Mouse (Mus musculus): Measurements from ENCODE around the gene Atp23. TPM values are rescaled to one million over a fixed set of nuclear protein-coding genes. Genes with fewer than 3 reads are reported as not detected.
A peak's percentile ranks its signal among the peaks of the same experiment; 100 is the strongest.

Atp23 gene
- polyA plus RNA-seq, 1 experiment from 2014 or later, result 5.5 TPM

DNA sequence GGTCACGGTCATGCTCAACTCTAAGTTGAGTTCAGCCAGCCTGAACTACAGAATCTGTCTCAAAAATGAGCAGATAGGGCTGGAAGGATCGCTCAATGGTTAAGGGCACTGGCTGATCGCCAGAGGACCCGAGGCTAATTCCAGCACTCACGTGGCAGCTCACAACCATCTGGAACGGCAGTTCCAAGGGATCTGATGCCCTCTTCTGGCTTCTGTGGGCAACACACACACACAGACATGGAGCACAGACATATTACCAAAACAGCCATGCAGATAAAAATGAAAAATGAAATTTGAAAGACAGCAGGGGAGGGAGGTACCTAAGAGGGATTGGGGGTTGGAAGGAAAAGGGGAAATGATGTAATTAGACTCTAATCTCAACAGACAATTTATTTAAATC is 5.3 kb downstream of the Atp23 start:
- Histone ChIP-seq H3K4me2 (ENCODE audit: low read depth, low read length) (no peak overlapping the region), H3K36me3 (ENCODE audit: control insufficient read depth, insufficient read depth) (peaks cover 4% of the 10 kb centered on the region; the same call in 1 of the 2 replicates), H3K27ac (ENCODE audit: low read length) (no peak overlapping the region), H3K4me1 (ENCODE audit: control insufficient read depth, low read depth, low read length) (peaks cover 8% of the 10 kb centered on the region), H3K9ac (ENCODE audit: low read depth, low read length) (no peak overlapping the region), H3K9me3 (replicated peaks; ENCODE audit: control insufficient read depth, low read length) (no peaks in the 10 kb centered on the region), H3K27me3 (ENCODE audit: control insufficient read depth, insufficient read depth, low read depth, low read length) (no peaks in the 10 kb centered on the region), H3K4me3 (ENCODE audit: low read depth, low read length) (no peak overlapping the region)
- 62% methylated on average over 6 of the region's 6 CpGs for WGBS (ENCODE audit: insufficient replicate concordance)
- no peak for ATAC-seq (ENCODE audit: low read depth)

DNA sequence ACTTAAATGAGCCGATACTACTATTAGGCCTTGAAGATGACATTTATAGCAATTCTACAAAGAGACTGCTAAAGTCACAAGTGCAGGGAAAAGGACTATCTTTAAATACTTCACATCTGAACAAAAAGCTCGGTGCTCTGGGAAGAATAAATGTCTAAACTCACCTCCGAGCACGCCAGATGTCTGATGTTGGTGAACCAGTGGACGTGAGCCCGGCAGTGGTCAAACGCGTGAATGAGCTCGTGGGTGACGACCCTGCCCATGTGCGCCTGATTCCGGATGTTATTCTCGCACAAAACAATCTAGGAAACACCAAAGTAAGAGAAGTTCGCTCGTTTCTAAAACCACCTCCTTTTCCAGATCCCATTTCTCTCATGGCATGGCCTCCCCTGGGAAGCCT is 7.1 kb downstream of the Atp23 start:
- peaks cover 3% of the 10 kb centered on the region for H3K4me1 ChIP-seq (ENCODE audit: control insufficient read depth, low read depth, low read length)
- H3K4me3 ChIP-seq (ENCODE audit: low read depth, low read length), result no peak overlapping the region
- H3K36me3 ChIP-seq (ENCODE audit: control insufficient read depth, insufficient read depth), result peaks cover 14% of the 10 kb centered on the region
- no peak overlapping the region for H3K27ac ChIP-seq (ENCODE audit: low read length)
- H3K9me3 ChIP-seq (replicated peaks; ENCODE audit: control insufficient read depth, low read length), result 0 out of 2 replicates have a peak, but pooled peaks cover 1% of the 10 kb centered on the region
- 86% methylated on average over 15 of the region's 15 CpGs for WGBS (ENCODE audit: insufficient replicate concordance)
- H3K4me2 ChIP-seq (ENCODE audit: low read depth, low read length), result no peak overlapping the region
- ATAC-seq (ENCODE audit: low read depth), result no peak
- no peaks in the 10 kb centered on the region for H3K27me3 ChIP-seq (ENCODE audit: control insufficient read depth, insufficient read depth, low read depth, low read length)
- no peak overlapping the region for H3K9ac ChIP-seq (ENCODE audit: low read depth, low read length)

DNA sequence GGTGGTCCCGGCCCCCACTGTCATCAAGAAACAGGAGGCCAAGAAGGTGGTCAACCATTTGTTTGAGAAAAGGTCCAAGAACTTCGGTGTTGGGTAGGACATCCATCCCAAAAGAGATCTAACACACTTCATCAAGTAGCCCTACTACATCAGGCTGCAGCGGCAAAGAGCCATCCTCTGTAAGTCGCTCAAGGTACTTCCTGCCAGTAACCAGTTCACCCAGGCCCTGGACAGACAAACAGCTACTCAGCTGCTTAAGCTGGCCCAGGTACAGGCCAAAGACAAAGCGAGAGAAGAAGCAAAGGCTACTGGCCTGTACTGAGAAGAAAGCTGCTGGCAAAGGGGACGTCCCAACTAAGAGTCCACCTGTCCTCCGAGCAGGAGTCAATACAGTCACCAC is 8.0 kb downstream of the Atp23 start:
- Histone ChIP-seq H3K9me3 (replicated peaks; ENCODE audit: control insufficient read depth, low read length) (0 out of 2 replicates have a peak, but pooled peaks cover 3% of the 10 kb centered on the region), H3K36me3 (ENCODE audit: control insufficient read depth, insufficient read depth) (peaks cover 22% of the 10 kb centered on the region)
- 75% methylated on average over 7 of the region's 7 CpGs for WGBS (ENCODE audit: insufficient replicate concordance)

DNA sequence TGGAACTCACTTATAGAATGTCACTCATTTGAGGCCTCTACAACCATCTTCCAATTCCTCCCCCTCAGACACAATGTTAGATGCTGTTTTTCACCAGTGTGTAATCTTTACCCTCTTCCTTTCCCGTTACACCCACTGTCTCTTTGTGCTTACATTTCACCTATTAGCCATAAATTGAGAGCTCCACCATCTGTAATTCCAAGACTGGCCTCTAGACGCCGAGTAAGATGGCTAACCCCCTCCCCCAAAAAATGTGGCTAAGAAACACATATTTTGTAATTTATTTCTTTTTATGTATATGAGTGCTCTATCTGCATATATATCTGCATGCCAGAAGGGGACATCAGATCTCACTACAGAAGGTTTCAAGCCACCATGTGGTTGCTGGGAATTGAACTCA is 27.4 kb downstream of the Atp23 start:
- H3K27ac ChIP-seq (ENCODE audit: low read length), result no peak overlapping the region
- no peaks in the 10 kb centered on the region for H3K4me1 ChIP-seq (ENCODE audit: control insufficient read depth, low read depth, low read length)
- H3K36me3 ChIP-seq (ENCODE audit: control insufficient read depth, insufficient read depth), result no peaks in the 10 kb centered on the region; the same call in 1 of the 2 replicates
- no peak overlapping the region for H3K4me2 ChIP-seq (ENCODE audit: low read depth, low read length)
- WGBS (ENCODE audit: insufficient replicate concordance), result 83% methylated on average over 3 of the region's 3 CpGs
- no peak overlapping the region for H3K9ac ChIP-seq (ENCODE audit: low read depth, low read length)
- no peaks in the 10 kb centered on the region for H3K27me3 ChIP-seq (ENCODE audit: control insufficient read depth, insufficient read depth, low read depth, low read length)
- H3K9me3 ChIP-seq (replicated peaks; ENCODE audit: control insufficient read depth, low read length), result no peaks in the 10 kb centered on the region
- no peak for ATAC-seq (ENCODE audit: low read depth)
- H3K4me3 ChIP-seq (ENCODE audit: low read depth, low read length), result no peak overlapping the region

More for the DNA sequence above, 8.0 kb downstream of the Atp23 start:
- no peak overlapping the region for H3K4me3 ChIP-seq (ENCODE audit: low read depth, low read length)
- H3K9ac ChIP-seq (ENCODE audit: low read depth, low read length), result no peak overlapping the region
- no peak overlapping the region for H3K27ac ChIP-seq (ENCODE audit: low read length)
- no peaks in the 10 kb centered on the region for H3K27me3 ChIP-seq (ENCODE audit: control insufficient read depth, insufficient read depth, low read depth, low read length)
- H3K4me2 ChIP-seq (ENCODE audit: low read depth, low read length), result no peak overlapping the region
- peaks cover 3% of the 10 kb centered on the region for H3K4me1 ChIP-seq (ENCODE audit: control insufficient read depth, low read depth, low read length)
- no peak for ATAC-seq (ENCODE audit: low read depth)

DNA sequence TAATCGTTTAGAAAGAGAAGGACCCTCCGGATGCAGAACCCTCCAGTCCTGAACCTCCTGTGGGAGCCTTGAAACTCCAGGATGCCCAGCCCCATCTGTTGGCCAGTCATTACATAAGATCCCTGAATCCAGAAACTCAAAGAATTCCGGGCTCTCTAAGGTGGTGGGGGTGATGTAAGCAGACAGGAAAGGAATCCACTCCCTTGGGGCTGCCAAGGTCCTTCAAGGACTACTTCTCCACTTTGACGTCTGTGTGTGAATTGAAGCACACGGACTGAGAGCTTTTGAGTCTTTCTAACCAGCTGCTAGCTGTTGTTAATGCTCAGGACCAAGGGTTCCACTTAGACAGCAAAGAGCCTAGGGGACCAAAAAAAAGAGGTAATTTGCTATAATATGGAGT is 28.9 kb downstream of the Atp23 start:
- Histone ChIP-seq H3K36me3 (ENCODE audit: control insufficient read depth, insufficient read depth) (no peaks in the 10 kb centered on the region), H3K4me3 (ENCODE audit: low read depth, low read length) (no peak overlapping the region), H3K27ac (ENCODE audit: low read length) (no peak overlapping the region), H3K4me2 (ENCODE audit: low read depth, low read length) (no peak overlapping the region), H3K4me1 (ENCODE audit: control insufficient read depth, low read depth, low read length) (no peaks in the 10 kb centered on the region), H3K27me3 (ENCODE audit: control insufficient read depth, insufficient read depth, low read depth, low read length) (no peaks in the 10 kb centered on the region), H3K9ac (ENCODE audit: low read depth, low read length) (no peak overlapping the region), H3K9me3 (replicated peaks; ENCODE audit: control insufficient read depth, low read length) (no peaks in the 10 kb centered on the region)
- ATAC-seq (ENCODE audit: low read depth), result no peak
- WGBS (ENCODE audit: insufficient replicate concordance), result 60% methylated on average over 5 of the region's 5 CpGs

DNA sequence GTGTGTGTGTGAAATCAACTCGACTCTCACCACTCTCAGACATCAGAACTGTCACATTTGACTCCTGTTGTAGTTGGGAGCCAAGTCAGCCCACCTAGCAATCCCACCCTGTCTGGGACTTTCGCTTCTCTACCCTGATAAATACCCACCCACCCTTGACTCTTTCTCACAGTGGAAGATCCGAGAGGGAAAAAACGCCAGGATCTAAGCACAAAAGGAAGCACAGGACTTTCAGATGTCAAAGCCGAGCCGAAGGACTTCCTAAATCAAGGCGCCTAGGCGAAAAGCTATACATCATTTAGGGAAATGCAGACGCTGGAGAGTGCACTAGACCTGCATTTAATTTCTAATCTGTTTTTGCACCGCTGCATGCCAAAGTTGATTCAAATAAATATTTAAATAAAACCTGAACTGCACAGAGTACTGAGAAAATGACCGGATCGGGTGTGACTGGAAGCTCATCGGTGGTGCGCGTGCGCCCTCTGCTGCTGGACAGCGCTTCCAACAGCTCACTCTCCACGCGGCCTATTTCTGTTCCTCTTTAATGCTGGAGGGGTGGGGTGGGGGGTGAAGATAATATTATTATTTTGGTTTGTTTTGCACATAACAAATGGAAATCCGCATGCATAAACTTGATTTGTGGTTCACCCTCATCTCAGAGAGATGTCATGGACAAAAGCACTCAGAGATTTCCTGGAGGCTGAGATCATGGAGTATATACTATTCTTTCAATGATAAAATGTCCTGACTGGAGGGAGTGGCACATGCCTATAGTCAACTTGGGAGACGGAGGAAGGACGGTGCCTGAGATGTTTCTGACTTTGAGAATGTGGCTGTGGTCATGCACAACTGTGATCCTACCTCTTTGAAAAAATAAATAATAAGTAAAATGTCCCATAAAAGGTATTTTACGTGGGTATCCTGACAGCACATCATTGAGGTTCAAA is 31.5 kb downstream of the Atp23 start:
- H3K9me3 ChIP-seq (replicated peaks; ENCODE audit: control insufficient read depth, low read length), result no peaks in the 10 kb centered on the region
- H3K27ac ChIP-seq (ENCODE audit: low read length), result no peak overlapping the region
- H3K36me3 ChIP-seq (ENCODE audit: control insufficient read depth, insufficient read depth), result no peaks in the 10 kb centered on the region
- H3K4me2 ChIP-seq (ENCODE audit: low read depth, low read length), result 0 out of 2 replicates have a peak overlapping the region, but pooled peaks have one; percentile 15
- 19% methylated on average over 23 of the region's 23 CpGs for WGBS (ENCODE audit: insufficient replicate concordance)
- H3K4me1 ChIP-seq (ENCODE audit: control insufficient read depth, low read depth, low read length), result no peaks in the 10 kb centered on the region
- H3K9ac ChIP-seq (ENCODE audit: low read depth, low read length), result no peak overlapping the region
- H3K4me3 ChIP-seq (ENCODE audit: low read depth, low read length), result no peak overlapping the region
- H3K27me3 ChIP-seq (ENCODE audit: control insufficient read depth, insufficient read depth, low read depth, low read length), result no peaks in the 10 kb centered on the region
- no peak for ATAC-seq (ENCODE audit: low read depth)

DNA sequence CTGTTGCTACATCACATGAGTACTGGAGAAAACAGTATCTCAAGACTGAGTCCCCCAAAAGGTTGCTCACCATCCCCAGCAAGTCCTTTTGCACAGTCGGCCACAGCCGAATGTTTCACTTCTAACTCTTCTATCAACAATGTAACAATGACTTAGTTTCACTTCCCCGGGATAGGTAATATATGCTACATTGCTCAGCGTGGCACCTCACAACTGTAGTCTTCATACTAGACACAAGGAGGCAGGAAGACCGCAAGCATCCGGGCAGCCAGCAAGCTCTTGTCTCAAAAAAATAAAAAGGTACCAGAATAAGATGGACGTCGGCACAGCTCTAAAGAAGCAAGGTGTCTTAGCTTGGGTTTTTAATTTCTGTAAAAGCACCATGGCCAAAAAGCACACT is 35.9 kb downstream of the Atp23 start:
- WGBS (ENCODE audit: insufficient replicate concordance), result 73% methylated on average over 8 of the region's 8 CpGs
- Histone ChIP-seq H3K27me3 (ENCODE audit: control insufficient read depth, insufficient read depth, low read depth, low read length) (no peaks in the 10 kb centered on the region), H3K4me2 (ENCODE audit: low read depth, low read length) (no peak overlapping the region), H3K9me3 (replicated peaks; ENCODE audit: control insufficient read depth, low read length) (no peaks in the 10 kb centered on the region), H3K36me3 (ENCODE audit: control insufficient read depth, insufficient read depth) (no peaks in the 10 kb centered on the region), H3K4me3 (ENCODE audit: low read depth, low read length) (no peak overlapping the region), H3K9ac (ENCODE audit: low read depth, low read length) (no peak overlapping the region), H3K27ac (ENCODE audit: low read length) (no peak overlapping the region), H3K4me1 (ENCODE audit: control insufficient read depth, low read depth, low read length) (no peaks in the 10 kb centered on the region)
- ATAC-seq (ENCODE audit: low read depth), result no peak

DNA sequence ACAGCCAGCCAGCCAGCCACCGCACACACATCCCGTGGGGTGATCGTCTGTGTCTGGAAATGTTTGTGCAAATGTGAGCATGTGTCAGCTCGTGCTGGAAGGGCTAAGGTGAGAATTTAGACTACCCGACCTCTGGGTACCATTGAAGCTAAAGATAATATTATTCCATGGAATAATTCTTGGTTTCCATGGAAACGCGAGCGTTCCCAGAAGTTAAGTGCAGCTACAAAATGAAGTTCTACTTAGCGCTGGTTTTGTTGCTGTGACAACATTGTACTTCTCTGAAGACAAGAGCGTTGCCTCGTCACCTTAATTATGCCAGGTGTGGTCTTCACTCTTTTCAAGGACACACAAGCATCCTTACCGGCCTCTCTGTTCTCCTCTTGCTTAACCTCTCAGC is 39.0 kb downstream of the Atp23 start:
- no peak overlapping the region for H3K4me2 ChIP-seq (ENCODE audit: low read depth, low read length)
- no peak for ATAC-seq (ENCODE audit: low read depth)
- no peaks in the 10 kb centered on the region for H3K36me3 ChIP-seq (ENCODE audit: control insufficient read depth, insufficient read depth)
- no peaks in the 10 kb centered on the region for H3K4me1 ChIP-seq (ENCODE audit: control insufficient read depth, low read depth, low read length)
- no peak overlapping the region for H3K27ac ChIP-seq (ENCODE audit: low read length)
- H3K27me3 ChIP-seq (ENCODE audit: control insufficient read depth, insufficient read depth, low read depth, low read length), result no peaks in the 10 kb centered on the region
- no peaks in the 10 kb centered on the region for H3K9me3 ChIP-seq (replicated peaks; ENCODE audit: control insufficient read depth, low read length)
- WGBS (ENCODE audit: insufficient replicate concordance), result 61% methylated on average over 12 of the region's 12 CpGs
- no peak overlapping the region for H3K4me3 ChIP-seq (ENCODE audit: low read depth, low read length)
- H3K9ac ChIP-seq (ENCODE audit: low read depth, low read length), result no peak overlapping the region

DNA sequence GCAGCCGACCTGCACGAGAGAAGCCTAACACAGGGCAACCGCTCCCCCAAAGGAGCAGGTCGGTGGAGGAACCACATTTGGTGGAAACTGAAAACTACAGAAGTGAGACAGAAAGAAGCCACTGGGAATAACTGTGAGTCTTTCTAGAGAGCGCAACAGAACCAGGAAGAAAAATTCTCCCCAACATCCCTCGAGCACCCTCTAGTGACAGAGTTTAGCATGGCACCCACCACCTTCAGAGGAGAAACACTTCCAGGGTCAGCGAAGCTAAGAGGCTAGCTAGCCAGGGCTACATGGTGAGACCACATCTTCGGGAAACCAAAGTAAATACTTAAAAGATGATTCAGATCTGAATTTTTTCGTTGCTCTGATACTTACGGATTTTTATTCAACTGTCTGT is 47.9 kb downstream of the Atp23 start:
- no peaks in the 10 kb centered on the region for H3K27me3 ChIP-seq (ENCODE audit: control insufficient read depth, insufficient read depth, low read depth, low read length)
- WGBS (ENCODE audit: insufficient replicate concordance), result 65% methylated on average over 10 of the region's 10 CpGs
- no peak overlapping the region for H3K27ac ChIP-seq (ENCODE audit: low read length)
- no peaks in the 10 kb centered on the region for H3K9me3 ChIP-seq (replicated peaks; ENCODE audit: control insufficient read depth, low read length)
- no peaks in the 10 kb centered on the region for H3K36me3 ChIP-seq (ENCODE audit: control insufficient read depth, insufficient read depth)
- no peak overlapping the region for H3K4me2 ChIP-seq (ENCODE audit: low read depth, low read length)
- H3K4me3 ChIP-seq (ENCODE audit: low read depth, low read length), result no peak overlapping the region
- no peaks in the 10 kb centered on the region for H3K4me1 ChIP-seq (ENCODE audit: control insufficient read depth, low read depth, low read length)
- no peak overlapping the region for H3K9ac ChIP-seq (ENCODE audit: low read depth, low read length)
- no peak for ATAC-seq (ENCODE audit: low read depth)
